Mouse (Mus musculus) ES-E14 (cell line): ENCODE results near the gene Pex11b. TPM values are rescaled to one million over a fixed set of nuclear protein-coding genes. Genes with fewer than 3 reads are reported as not detected.
"Not testable (repeated sequence)": the region's sequence is repeated elsewhere in the genome, so short reads cannot be mapped to it uniquely, and the experiment has no call there.

Experiments used
- DNase-seq: peaks from one replicate; pipeline ENCODE4 v3.0.0-alpha.2; 2013; ENCODE audit warnings: low read depth, low spot score
- H3K27ac ChIP-seq: 2 replicates; pipeline ENCODE4 v1.5.1; 2012; ENCODE audit warnings: low read depth, mild to moderate bottlenecking, low read length, moderate library complexity, mixed read lengths; ENCODE audit not compliant: poor library complexity, insufficient read depth, severe bottlenecking
- H3K36me3 ChIP-seq: 2 replicates; pipeline ENCODE4 v1.6.1; 2012; ENCODE audit warnings: mild to moderate bottlenecking, low read length, moderate library complexity, mixed read lengths; ENCODE audit not compliant: control insufficient read depth, poor library complexity, insufficient read depth, severe bottlenecking
- H3K4me1 ChIP-seq, 2 experiments: fragments of 150-350 bp in 1 of 2; sonication (generic) in 1 of 2; 2 replicates each; pipeline ENCODE4 v1.6.1; 2012; ENCODE audit warnings: low read length in 2 of 2, mild to moderate bottlenecking in 1 of 2, mixed read lengths in 1 of 2; ENCODE audit not compliant: control insufficient read depth in 2 of 2, insufficient read depth in 2 of 2, poor library complexity in 1 of 2
- H3K4me3 ChIP-seq, 2 experiments: fragments of 150-350 bp in 1 of 2; sonication (generic) in 1 of 2; 2 replicates each; pipeline ENCODE4 v1.5.1; 2012; ENCODE audit warnings: low read length in 2 of 2, low read depth in 1 of 2, mild to moderate bottlenecking in 1 of 2, mixed read lengths in 1 of 2; ENCODE audit not compliant: insufficient read depth in 1 of 2, poor library complexity in 1 of 2, severe bottlenecking in 1 of 2
- H3K9ac ChIP-seq: 2 replicates; pipeline ENCODE4 v1.6.1; 2012; ENCODE audit warnings: low read depth, mild to moderate bottlenecking, low read length, mixed read lengths; ENCODE audit not compliant: poor library complexity, insufficient read depth, severe bottlenecking
- H3K9me3 ChIP-seq: fragments of 150-350 bp; sonication (generic); 2 replicates; pipeline ENCODE4 v1.6.1; 2012; ENCODE audit warnings: low read depth, mild to moderate bottlenecking, low read length; ENCODE audit not compliant: control insufficient read depth, insufficient read depth
- CHD2 ChIP-seq: IDR thresholded peaks from 2 replicates; pipeline ENCODE4 v1.6.1; 2014; ENCODE audit warnings: mild to moderate bottlenecking, low read depth, low read length, inconsistent platforms
- HCFC1 ChIP-seq: IDR thresholded peaks from 2 replicates; pipeline ENCODE4 v1.6.1; 2012; ENCODE audit warnings: low read length, inconsistent platforms, borderline replicate concordance; ENCODE audit not compliant: insufficient read depth
- MAFK ChIP-seq: IDR thresholded peaks from 2 replicates; pipeline ENCODE4 v1.6.1; 2014; ENCODE audit warnings: mild to moderate bottlenecking, low read depth, low read length, inconsistent platforms; ENCODE audit not compliant: insufficient read depth
- ZC3H11A ChIP-seq: IDR thresholded peaks from 2 replicates; pipeline ENCODE4 v1.6.1; 2012; ENCODE audit warnings: low read depth, mild to moderate bottlenecking, inconsistent platforms, low read length, borderline replicate concordance
- ZNF384 ChIP-seq: IDR thresholded peaks from 2 replicates; pipeline ENCODE4 v1.6.1; 2012; ENCODE audit warnings: low read depth, low read length, inconsistent platforms
- in situ Hi-C, 2 experiments: fragments of 600-800 bp; cut with MboI; formaldehyde crosslinking; loops; one replicate each; pipeline ENCODE4 v1.15.1; 2025; ENCODE audit warnings: low sequenced_read_pairs in 2 of 2, inconsistent platforms in 1 of 2; ENCODE audit not compliant: unreplicated experiment in 2 of 2
- total RNA-seq: library from RNA; depleted of rRNA; stranded (reverse); fragments of 300-350 nt; gene quantifications from 2 replicates; pipeline ENCODE4 v1.2.3, GENCODE M21; 2012

Pex11b gene
- total RNA-seq, 1 experiment = 15.6 TPM

GRCm38 (mm10) chr3:96684822-96685156, 49.6 kb downstream of the Pex11b start:
- no peak for DNase-seq
- in situ Hi-C loops = no loop called here
- Histone ChIP-seq H3K36me3 (no peaks in the 10 kb centered on the region), H3K4me1 (peaks cover 14 to 16% of the 10 kb centered on the region in 2 experiments), H3K9ac (peak overlapping the region; percentile 25; the same call in 1 of the 2 replicates), H3K4me3 (peak overlapping the region; percentile 40 to 49), H3K27ac (no peak overlapping the region), H3K9me3 (no peaks in the 10 kb centered on the region)
- TF ChIP-seq ZNF384 = no peak
- no peak for TF ChIP-seq MAFK
- no peak for TF ChIP-seq ZC3H11A
- TF ChIP-seq CHD2 = no peak
- TF ChIP-seq HCFC1 = no peak

- in situ Hi-C loops, H3K4me3 ChIP-seq, H3K36me3 ChIP-seq, DNase-seq, H3K9me3 ChIP-seq, H3K9ac ChIP-seq, H3K27ac ChIP-seq: not testable (repeated sequence)
- peaks cover 9 to 10% of the 10 kb centered on the region in 2 experiments for H3K4me1 ChIP-seq
Observed at GRCm38 (mm10) chr3:96686057-96686456, 50.9 kb downstream of the Pex11b start.

DNA sequence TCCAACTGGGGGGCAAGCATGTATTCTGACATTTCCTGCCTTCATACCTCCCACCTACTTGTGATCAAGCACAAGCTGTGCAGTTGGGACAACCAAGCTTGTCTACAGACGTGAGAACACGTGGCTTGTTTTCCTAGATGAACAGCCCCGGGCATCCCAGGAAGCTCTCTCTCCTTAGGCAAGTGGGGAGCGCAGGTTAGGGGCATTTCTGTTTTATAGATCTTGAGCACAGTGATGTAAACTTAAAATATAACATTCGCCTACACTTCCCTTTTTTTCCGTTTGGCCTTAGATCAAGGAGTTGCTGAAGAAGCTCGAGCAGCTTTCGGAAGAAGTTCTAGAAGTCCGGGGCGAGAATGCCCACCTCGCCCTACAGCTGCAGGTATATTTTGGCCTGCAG, 53.7 kb downstream of the Pex11b start:
- H3K27ac ChIP-seq = no peak overlapping the region
- in situ Hi-C loops = no loop called here
- H3K4me1 ChIP-seq = peaks cover 9 to 15% of the 10 kb centered on the region in 2 experiments
- no peak for TF ChIP-seq ZNF384
- TF ChIP-seq HCFC1 = no peak
- TF ChIP-seq ZC3H11A = no peak
- TF ChIP-seq MAFK = no peak
- TF ChIP-seq CHD2 = no peak
- H3K9me3 ChIP-seq = no peaks in the 10 kb centered on the region
- H3K9ac ChIP-seq = no peak overlapping the region
- no peak overlapping the region for H3K4me3 ChIP-seq
- H3K36me3 ChIP-seq = no peaks in the 10 kb centered on the region
- DNase-seq = no peak

GRCm38 (mm10) chr3:96690298-96690697, 55.1 kb downstream of the Pex11b start:
- no peak overlapping the region for H3K27ac ChIP-seq
- in situ Hi-C loops = no loop called here
- TF ChIP-seq CHD2 (no peak), MAFK (no peak), ZNF384 (no peak), ZC3H11A (no peak)

GRCm38 (mm10) chr3:96692506-96692905, 57.3 kb downstream of the Pex11b start:
- TF ChIP-seq HCFC1 (no peak), ZC3H11A (no peak), ZNF384 (no peak), CHD2 (no peak), MAFK (no peak)
- in situ Hi-C loops = no loop called here
- Histone ChIP-seq H3K9ac (no peak overlapping the region), H3K4me1 (peaks cover 5 to 7% of the 10 kb centered on the region in 2 experiments), H3K27ac (no peak overlapping the region), H3K4me3 (no peak overlapping the region; a peak in 1 of 4 replicates), H3K9me3 (no peaks in the 10 kb centered on the region), H3K36me3 (no peaks in the 10 kb centered on the region)
- DNase-seq = no peak

More at GRCm38 (mm10) chr3:96690298-96690697, 55.1 kb downstream of the Pex11b start:
- Histone ChIP-seq H3K4me3 (no peak overlapping the region), H3K9ac (no peak overlapping the region), H3K4me1 (peaks cover 5 to 11% of the 10 kb centered on the region in 2 experiments), H3K36me3 (no peaks in the 10 kb centered on the region), H3K9me3 (no peaks in the 10 kb centered on the region)
- DNase-seq = no peak
